Mouse (Mus musculus) midbrain, embryonic 15.5 days (tissue): Measurements from ENCODE around the gene Selenot. TPM values are rescaled to one million over a fixed set of nuclear protein-coding genes. Genes with fewer than 3 reads are reported as not detected.
A peak's percentile ranks its signal among the peaks of the same experiment; 100 is the strongest.
"Not testable (repeated sequence)": the region's sequence is repeated elsewhere in the genome, so short reads cannot be mapped to it uniquely, and the experiment has no call there.

Experiments used
- ATAC-seq: fragments of 200-750 bp; cut with Nextera tagmentation; replicated peaks from 2 replicates; pipeline ENCODE4 v1.8.0; 2017; ENCODE audit warnings: moderate TSS enrichment
- H3K27ac ChIP-seq: fragments of 300-500 bp; sonication (generic); 2 replicates; pipeline ENCODE4 v1.5.1; 2015; ENCODE audit warnings: mild to moderate bottlenecking, inconsistent platforms
- H3K27me3 ChIP-seq: fragments of 300-500 bp; sonication (generic); replicated peaks from 2 replicates; pipeline ENCODE4 v1.6.1; 2015; ENCODE audit warnings: inconsistent platforms
- H3K36me3 ChIP-seq: fragments of 300-500 bp; sonication (generic); replicated peaks from 2 replicates; pipeline ENCODE4 v1.6.1; 2015; ENCODE audit warnings: inconsistent platforms
- H3K4me1 ChIP-seq: fragments of 300-500 bp; sonication (generic); 2 replicates; pipeline ENCODE4 v1.6.1; 2015; ENCODE audit warnings: inconsistent platforms
- H3K4me2 ChIP-seq: fragments of 300-500 bp; sonication (generic); 2 replicates; pipeline ENCODE4 v1.6.1; 2015; ENCODE audit warnings: inconsistent platforms, mild to moderate bottlenecking, moderate library complexity
- H3K4me3 ChIP-seq: fragments of 300-500 bp; sonication (generic); 2 replicates; pipeline ENCODE4 v1.5.1; 2015; ENCODE audit warnings: mild to moderate bottlenecking, inconsistent platforms
- H3K9ac ChIP-seq: fragments of 300-500 bp; sonication (generic); 2 replicates; pipeline ENCODE4 v1.6.1; 2015; ENCODE audit warnings: mild to moderate bottlenecking, inconsistent platforms
- H3K9me3 ChIP-seq: fragments of 300-500 bp; sonication (generic); 2 replicates; pipeline ENCODE4 v1.6.1; 2016; ENCODE audit warnings: inconsistent platforms
- WGBS: fragments of 180-500 bp; shearing (Covaris S2); methylation state at CpG from one replicate; pipeline ENCODE4 v1.1.7; 2015; ENCODE audit warnings: mixed read lengths; 5-methylcytosine and 5-hydroxymethylcytosine counted together
- polyA plus RNA-seq: library from polyadenylated mRNA; unstranded; fragments of >200 nt; fragmentation: Nextera tagmentation; extraction: Ambion mirVana; gene quantifications from 2 replicates; pipeline ENCODE4 v1.2.1, GENCODE M21; 2015

Selenot gene
- polyA plus RNA-seq, 1 experiment from 2014 or later, result 20.7 TPM

- Histone ChIP-seq H3K27me3 (no peaks in the 10 kb centered on the region), H3K9me3 (no peaks in the 10 kb centered on the region), H3K4me1 (peaks cover 23% of the 10 kb centered on the region), H3K4me3 (no peak overlapping the region), H3K36me3 (0 out of 2 replicates have a peak, but pooled peaks cover 8% of the 10 kb centered on the region), H3K9ac (no peak overlapping the region), H3K27ac (no peak overlapping the region), H3K4me2 (no peak overlapping the region)
- 90% methylated on average over 5 of the region's 5 CpGs for WGBS
- no peak for ATAC-seq
Observed at GRCm38 (mm10) chr3:58582788-58583426, 6.5 kb downstream of the Selenot start.

- not testable (repeated sequence) for H3K27ac ChIP-seq, H3K4me3 ChIP-seq, ATAC-seq, H3K9ac ChIP-seq, H3K4me1 ChIP-seq, H3K4me2 ChIP-seq, H3K27me3 ChIP-seq, H3K9me3 ChIP-seq
- WGBS, result 93% methylated on average over 4 of the region's 4 CpGs
- peaks cover 23% of the 10 kb centered on the region; the same call in 1 of the 2 replicates for H3K36me3 ChIP-seq
Observed at GRCm38 (mm10) chr3:58590544-58590943, 14.1 kb downstream of the Selenot start.

GRCm38 (mm10) chr3:58592666-58593065 is 16.2 kb downstream of the Selenot start:
- not testable (repeated sequence) for ATAC-seq, H3K27me3 ChIP-seq, H3K4me1 ChIP-seq, H3K27ac ChIP-seq, H3K4me2 ChIP-seq, H3K9me3 ChIP-seq, H3K9ac ChIP-seq, H3K4me3 ChIP-seq
- peaks cover 15% of the 10 kb centered on the region; the same call in 1 of the 2 replicates for H3K36me3 ChIP-seq
- 76% methylated on average over 7 of the region's 7 CpGs for WGBS

GRCm38 (mm10) chr3:58593623-58594022 is 17.2 kb downstream of the Selenot start:
- 27% methylated on average over 5 of the region's 5 CpGs for WGBS
- Histone ChIP-seq H3K4me1 (no peaks in the 10 kb centered on the region), H3K36me3 (peaks cover 17% of the 10 kb centered on the region; the same call in 1 of the 2 replicates), H3K4me3 (no peak overlapping the region), H3K4me2 (no peak overlapping the region), H3K9me3 (peaks cover 2% of the 10 kb centered on the region; the same call in 1 of the 2 replicates), H3K27me3 (no peaks in the 10 kb centered on the region), H3K9ac (no peak overlapping the region), H3K27ac (no peak overlapping the region)
- ATAC-seq, result no peak

- ATAC-seq, result no peak
- Histone ChIP-seq H3K4me1 (no peaks in the 10 kb centered on the region), H3K9ac (no peak overlapping the region), H3K27me3 (no peaks in the 10 kb centered on the region), H3K4me2 (no peak overlapping the region), H3K36me3 (no peaks in the 10 kb centered on the region), H3K9me3 (0 out of 2 replicates have a peak, but pooled peaks cover 6% of the 10 kb centered on the region), H3K4me3 (no peak overlapping the region), H3K27ac (no peak overlapping the region)
- WGBS, result 47% methylated on average over 4 of the region's 4 CpGs
Observed at GRCm38 (mm10) chr3:58608506-58608905, 32.1 kb downstream of the Selenot start.

- no peaks in the 10 kb centered on the region for H3K4me1 ChIP-seq
- no peak for ATAC-seq
- H3K36me3 ChIP-seq, result no peaks in the 10 kb centered on the region
- H3K9me3 ChIP-seq, result 0 out of 2 replicates have a peak, but pooled peaks cover 6% of the 10 kb centered on the region
- no peak overlapping the region for H3K9ac ChIP-seq
- no peak overlapping the region for H3K4me3 ChIP-seq
- H3K27ac ChIP-seq, result no peak overlapping the region
- no peak overlapping the region for H3K4me2 ChIP-seq
- no peaks in the 10 kb centered on the region for H3K27me3 ChIP-seq
- 78% methylated on average over 5 of the region's 5 CpGs for WGBS
Observed at GRCm38 (mm10) chr3:58609985-58610384, 33.5 kb downstream of the Selenot start.

- Histone ChIP-seq H3K4me1 (no peaks in the 10 kb centered on the region), H3K4me3 (no peak overlapping the region), H3K9ac (no peak overlapping the region), H3K27ac (no peak overlapping the region), H3K36me3 (no peaks in the 10 kb centered on the region), H3K4me2 (no peak overlapping the region), H3K27me3 (no peaks in the 10 kb centered on the region), H3K9me3 (no peaks in the 10 kb centered on the region)
- ATAC-seq, result no peak
- 82% methylated on average over 7 of the region's 7 CpGs for WGBS
Observed at GRCm38 (mm10) chr3:58621066-58621465, 44.6 kb downstream of the Selenot start.

- Histone ChIP-seq H3K27ac (no peak overlapping the region), H3K9me3 (no peaks in the 10 kb centered on the region), H3K4me1 (no peaks in the 10 kb centered on the region), H3K36me3 (no peaks in the 10 kb centered on the region), H3K4me2 (no peak overlapping the region), H3K4me3 (no peak overlapping the region), H3K27me3 (no peaks in the 10 kb centered on the region), H3K9ac (no peak overlapping the region)
- WGBS, result 82% methylated on average over 3 of the region's 3 CpGs
- ATAC-seq, result no peak
Observed at GRCm38 (mm10) chr3:58622665-58623394, 46.4 kb downstream of the Selenot start.

- Histone ChIP-seq H3K36me3 (no peaks in the 10 kb centered on the region), H3K9me3 (no peaks in the 10 kb centered on the region), H3K4me2 (no peak overlapping the region), H3K4me3 (no peak overlapping the region), H3K27me3 (no peaks in the 10 kb centered on the region), H3K9ac (no peak overlapping the region), H3K4me1 (no peaks in the 10 kb centered on the region), H3K27ac (no peak overlapping the region)
- WGBS, result 92% methylated on average over 4 of the region's 4 CpGs
- no peak for ATAC-seq
Observed at GRCm38 (mm10) chr3:58624981-58625380, 48.5 kb downstream of the Selenot start.

- Histone ChIP-seq H3K4me3 (no peak overlapping the region), H3K9me3 (no peaks in the 10 kb centered on the region), H3K36me3 (no peaks in the 10 kb centered on the region), H3K9ac (no peak overlapping the region), H3K27ac (no peak overlapping the region), H3K4me1 (peaks cover 8% of the 10 kb centered on the region), H3K27me3 (no peaks in the 10 kb centered on the region), H3K4me2 (no peak overlapping the region)
- WGBS, result 94% methylated on average over 2 of the region's 2 CpGs
- no peak for ATAC-seq
Observed at GRCm38 (mm10) chr3:58631693-58632092, 55.3 kb downstream of the Selenot start.

- peak; percentile 91 for ATAC-seq
- WGBS, result under 1% methylated on average over 34 of the region's 34 CpGs
- no peaks in the 10 kb centered on the region for H3K36me3 ChIP-seq
- H3K4me2 ChIP-seq, result peak within 1 kb of the TSS; percentile 90
- peak within 1 kb of the TSS; percentile 55 for H3K9ac ChIP-seq
- H3K4me1 ChIP-seq, result peaks cover 13% of the 10 kb centered on the region
- H3K9me3 ChIP-seq, result no peaks in the 10 kb centered on the region
- H3K27ac ChIP-seq, result peak within 1 kb of the TSS; percentile 61; the same call in 1 of the 2 replicates
- peak within 1 kb of the TSS; percentile 50 for H3K4me3 ChIP-seq
- H3K27me3 ChIP-seq, result no peaks in the 10 kb centered on the region
Observed at GRCm38 (mm10) chr3:58636406-58637295, 60.2 kb downstream of the Selenot start, which contains the start of gene Erich6. TSS of gene Erich6 (minus strand) at chr3:58637207.
